Mouse (Mus musculus) right cerebral cortex, adult 2 months (tissue): ENCODE measurements around the gene Gm37240.

ENCODE experiments used
- DNase-seq, 2 experiments: peaks; one replicate each; pipeline ENCODE4 v3.0.0; 2021 to 2022; ENCODE audit warnings: low spot score in 2 of 2

Gene Gm37240

DNA sequence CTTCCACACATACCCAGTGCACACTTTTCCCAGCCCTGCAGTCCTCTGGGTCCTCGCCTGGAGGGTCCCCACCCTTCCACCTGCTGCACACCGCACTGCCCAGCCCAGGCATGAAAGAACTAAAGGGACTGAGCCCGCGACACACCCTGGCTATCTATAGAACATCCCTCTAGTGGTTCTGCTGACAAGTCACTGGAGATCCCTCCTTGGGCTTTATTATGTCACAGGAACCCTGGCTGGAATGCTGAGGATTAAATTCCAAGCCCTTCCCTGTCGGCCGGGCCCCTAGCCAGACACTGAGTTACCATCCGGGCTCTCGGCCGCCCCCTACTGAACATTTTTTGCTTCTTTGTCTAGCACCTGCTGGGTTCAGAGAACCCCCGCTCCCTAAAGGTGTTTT is 612.2 kb downstream of the Gm37240 start:
- no peak for DNase-seq

DNA sequence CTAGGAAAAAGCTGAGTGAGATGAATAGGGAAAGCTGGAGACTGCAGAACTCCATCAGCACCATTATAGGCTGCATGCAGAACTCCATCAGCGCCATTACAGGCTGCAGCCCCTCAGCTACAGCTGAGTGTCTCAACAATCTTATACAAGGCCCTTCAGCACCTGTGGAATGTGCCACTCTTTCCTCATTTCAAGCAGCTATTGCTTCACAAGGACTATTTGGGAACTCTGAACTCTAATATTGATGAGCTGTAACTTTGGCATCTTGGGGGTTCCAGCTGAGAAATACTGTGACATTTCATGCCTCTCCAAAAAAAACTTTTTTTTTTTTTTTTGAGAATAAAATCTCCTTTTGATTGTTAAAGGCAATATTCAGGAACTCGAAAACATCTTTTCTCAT is 615.8 kb downstream of the Gm37240 start:
- DNase-seq, result no peak

GRCm38 (mm10) chr3:85264963-85265362 is 622.4 kb downstream of the Gm37240 start:
- DNase-seq, result peak in 1 of 2 experiments; percentile 37

DNA sequence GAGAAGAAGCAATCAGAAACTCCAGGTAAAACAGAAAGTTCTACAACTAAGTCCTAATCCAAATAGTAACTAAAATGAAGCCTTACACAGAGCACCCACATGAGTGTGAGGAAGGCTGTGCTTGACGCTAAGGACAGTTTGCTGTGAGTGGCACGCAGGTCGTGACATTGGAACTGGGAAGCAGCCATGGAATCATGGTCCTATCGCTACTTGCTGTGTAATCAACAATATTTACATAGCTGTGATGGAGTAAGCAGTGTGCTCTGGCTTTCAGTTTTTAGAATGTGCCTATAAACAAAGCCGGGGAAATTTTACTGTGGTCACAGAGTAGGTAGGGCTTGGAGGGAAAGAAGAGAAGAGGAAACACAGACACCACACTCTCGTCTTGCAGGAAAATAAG is 622.8 kb downstream of the Gm37240 start:
- no peak for DNase-seq

- DNase-seq, result no peak
These were observed 632.8 kb downstream of the Gm37240 start for GRCm38 (mm10) chr3:85254526-85254925.

DNA sequence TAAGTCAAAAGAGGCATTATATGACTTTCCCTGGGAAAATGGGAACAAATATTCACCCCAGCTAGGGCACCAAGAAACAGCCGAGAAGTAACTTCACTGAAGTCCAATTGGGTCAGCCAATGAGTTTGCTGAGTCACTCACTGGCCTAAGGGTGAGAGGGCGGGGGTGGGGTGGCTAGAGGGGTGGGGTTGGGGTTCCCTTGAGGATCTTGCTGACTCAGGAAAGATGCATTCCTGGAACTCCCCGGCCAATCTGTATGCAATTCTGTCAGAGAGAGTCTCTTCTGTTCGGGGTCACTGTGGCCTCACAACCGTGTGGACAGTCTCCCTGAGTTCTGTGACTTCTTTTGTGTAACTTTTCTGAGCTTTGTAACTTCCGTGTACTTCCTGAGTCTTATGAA is 635.7 kb downstream of the Gm37240 start:
- no peak for DNase-seq

- no peak for DNase-seq
These were observed 641.2 kb downstream of the Gm37240 start for GRCm38 (mm10) chr3:85246131-85246530.

DNA sequence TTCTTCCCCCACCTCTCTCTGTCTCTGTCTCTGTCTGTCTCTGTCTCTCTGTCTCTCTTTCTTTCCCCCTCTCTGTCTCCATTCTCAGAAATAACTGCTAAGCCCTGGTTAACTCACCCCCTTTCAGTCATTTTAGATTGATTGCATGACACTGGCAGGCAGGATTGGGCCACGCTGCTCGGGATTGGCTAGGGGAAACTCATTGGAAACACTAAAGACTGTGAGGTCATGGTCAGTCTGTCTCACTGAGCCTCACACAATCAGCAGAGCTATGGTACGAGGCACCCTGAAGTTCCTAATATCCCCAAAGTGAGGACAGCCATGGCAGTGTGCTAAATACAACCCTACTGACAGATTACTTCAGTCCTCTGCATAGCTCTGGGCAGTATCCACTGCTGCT is 650.8 kb downstream of the Gm37240 start:
- DNase-seq, result no peak

- no peak for DNase-seq
These were observed 654.5 kb downstream of the Gm37240 start for GRCm38 (mm10) chr3:85232846-85233245.

DNA sequence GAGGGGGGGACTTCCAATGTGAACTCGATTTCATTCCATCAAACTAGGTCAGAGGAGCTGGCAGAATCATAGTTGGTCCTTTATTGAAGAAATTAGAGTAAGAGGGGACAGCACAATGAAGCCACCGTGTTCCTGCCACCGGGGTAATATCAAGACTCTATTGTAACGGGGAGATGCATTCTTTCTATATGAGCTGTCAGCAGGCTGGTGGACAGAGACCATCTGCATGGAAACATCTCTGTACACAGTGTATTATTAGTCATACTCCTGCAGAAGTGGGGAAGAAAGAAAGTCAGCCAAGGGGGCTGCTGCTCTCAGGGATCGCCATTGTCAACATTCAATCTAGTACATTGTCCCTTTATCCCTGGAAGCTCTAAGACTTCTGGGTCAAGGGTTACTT is 665.3 kb downstream of the Gm37240 start:
- no peak for DNase-seq

GRCm38 (mm10) chr3:85214926-85215325 is 672.4 kb downstream of the Gm37240 start:
- no peak for DNase-seq

DNA sequence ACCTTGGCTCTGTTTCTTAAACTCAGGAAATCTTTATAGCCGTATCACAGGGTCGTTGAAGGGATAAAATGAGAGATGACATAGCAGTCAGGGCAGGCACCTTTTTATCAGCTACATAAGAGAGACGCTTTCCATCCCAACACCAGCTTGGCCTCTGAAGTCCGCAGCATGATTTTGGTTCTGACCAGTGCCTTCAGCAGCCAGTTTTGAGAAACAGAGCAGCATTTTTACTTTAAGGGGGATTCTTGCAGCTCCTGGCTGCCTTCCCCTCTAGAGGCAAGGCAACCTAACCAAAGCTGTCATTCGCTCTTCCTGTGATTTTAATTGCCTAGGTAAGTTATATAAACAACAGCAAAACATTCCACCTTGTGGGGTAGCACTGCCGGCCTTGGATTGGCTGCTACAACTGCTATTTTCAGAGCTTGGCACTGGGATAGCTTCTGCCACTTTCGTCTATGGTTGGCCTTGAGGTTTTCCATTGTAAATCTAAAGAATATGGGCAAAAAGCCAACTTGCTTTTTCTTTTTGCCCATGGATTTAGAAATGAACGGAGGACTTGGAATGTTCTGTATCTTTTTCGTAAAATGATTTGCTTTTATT is 674.5 kb downstream of the Gm37240 start:
- DNase-seq, result no peak

- no peak for DNase-seq
These were observed 677.2 kb downstream of the Gm37240 start for GRCm38 (mm10) chr3:85209887-85210844.

DNA sequence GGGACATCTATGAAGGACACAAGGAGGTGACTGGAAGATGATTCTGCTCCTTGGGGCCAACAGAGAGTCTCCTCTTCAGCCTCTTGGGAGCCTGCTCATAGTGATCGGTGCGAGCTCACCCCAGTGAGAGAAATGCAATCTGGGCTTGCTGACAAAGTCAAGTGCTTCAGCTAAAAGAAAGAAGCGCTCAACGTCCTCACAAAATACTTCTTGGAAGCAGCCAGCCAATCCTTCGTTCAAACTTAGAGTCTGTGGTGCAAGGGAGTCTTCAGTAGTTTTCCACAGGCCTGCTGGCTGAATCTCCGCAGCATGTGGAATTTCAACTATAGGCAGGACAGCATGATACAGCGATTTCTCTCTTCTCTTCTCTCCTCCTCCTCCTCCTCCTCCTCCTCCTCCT is 680.8 kb downstream of the Gm37240 start:
- peak in 1 of 2 experiments; percentile 31 for DNase-seq

GRCm38 (mm10) chr3:85205911-85206310 is 681.4 kb downstream of the Gm37240 start:
- no peak for DNase-seq

DNA sequence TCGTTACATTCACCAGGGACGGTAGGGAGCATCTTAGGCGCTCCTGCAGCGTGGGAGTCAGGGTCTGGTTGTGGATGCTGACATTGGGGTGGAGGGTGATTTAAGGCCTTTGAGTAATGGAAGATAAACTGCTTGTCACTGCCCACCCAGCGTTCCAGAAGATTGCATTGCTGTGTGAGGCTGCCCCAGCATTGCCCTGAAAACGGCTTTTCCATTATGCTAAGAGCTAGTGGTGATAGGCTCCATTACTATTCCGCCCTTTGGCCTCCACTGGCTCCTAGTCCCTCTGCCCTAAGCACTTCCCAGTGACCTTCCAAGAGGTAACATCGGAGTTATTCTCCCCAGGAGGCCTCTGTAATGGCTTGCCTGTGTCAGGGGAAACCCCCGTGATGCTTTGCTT is 683.7 kb downstream of the Gm37240 start:
- DNase-seq, result no peak

GRCm38 (mm10) chr3:85202726-85203125 is 684.6 kb downstream of the Gm37240 start:
- DNase-seq, result no peak

GRCm38 (mm10) chr3:85201785-85202184 is 685.5 kb downstream of the Gm37240 start:
- peak in 1 of 2 experiments; percentile 46 for DNase-seq

DNA sequence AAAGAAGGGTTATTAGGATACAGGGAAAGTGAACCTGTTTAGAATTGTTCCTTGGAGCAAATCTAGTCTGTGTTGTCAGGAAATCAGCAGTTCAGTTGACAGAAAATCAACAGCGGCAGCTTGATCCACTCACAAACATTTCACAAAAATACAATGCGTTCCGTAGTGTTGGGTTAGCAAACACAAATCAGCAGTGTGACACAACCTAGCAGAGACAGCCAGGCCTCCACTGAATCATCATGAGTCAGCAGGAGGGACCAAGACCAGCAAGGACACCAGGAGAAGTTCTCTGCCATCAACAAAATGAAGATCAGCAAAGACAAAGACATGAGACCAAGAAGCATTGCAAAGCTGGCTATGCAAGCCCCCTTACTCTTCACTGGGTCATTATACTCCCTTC is 688.8 kb downstream of the Gm37240 start:
- DNase-seq, result no peak

DNA sequence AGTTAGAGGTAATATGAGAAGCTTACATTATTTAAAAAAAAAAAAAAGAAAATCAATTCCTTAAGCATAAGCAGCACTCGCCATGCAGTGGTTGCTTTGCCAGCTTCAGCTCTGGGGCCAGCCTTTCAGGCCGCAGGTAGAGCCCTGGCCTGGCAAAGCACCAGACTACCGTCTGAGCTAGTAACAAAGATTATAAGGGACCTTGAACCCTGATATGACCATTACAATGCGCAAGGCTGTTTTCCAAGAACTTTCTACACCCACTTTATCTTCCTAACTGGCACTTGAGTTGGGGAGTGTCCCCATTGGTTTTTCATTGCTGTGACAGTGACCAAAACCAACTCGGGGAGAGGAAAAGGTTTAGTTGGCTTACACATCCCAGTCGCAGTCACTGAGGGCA is 690.2 kb downstream of the Gm37240 start:
- no peak for DNase-seq

DNA sequence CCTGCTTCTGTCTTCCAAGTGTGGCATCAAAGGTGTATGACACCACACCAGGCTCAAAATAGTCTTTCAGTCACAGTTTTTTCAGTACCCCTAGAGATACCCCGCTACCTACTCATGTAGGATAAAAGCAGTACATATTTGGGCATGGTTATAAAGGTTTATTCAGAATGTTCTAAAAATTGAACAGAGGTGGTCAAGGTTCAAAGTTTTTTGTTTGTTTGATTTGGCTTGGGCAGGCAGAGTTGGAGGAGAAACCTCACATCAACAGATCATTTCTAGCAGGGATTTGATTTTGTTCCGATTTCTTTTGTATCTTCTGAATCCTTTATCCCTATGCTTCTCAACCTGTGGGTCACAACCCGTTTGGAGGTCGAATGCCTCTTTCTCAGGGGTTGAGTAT is 690.7 kb downstream of the Gm37240 start:
- DNase-seq, result no peak

DNA sequence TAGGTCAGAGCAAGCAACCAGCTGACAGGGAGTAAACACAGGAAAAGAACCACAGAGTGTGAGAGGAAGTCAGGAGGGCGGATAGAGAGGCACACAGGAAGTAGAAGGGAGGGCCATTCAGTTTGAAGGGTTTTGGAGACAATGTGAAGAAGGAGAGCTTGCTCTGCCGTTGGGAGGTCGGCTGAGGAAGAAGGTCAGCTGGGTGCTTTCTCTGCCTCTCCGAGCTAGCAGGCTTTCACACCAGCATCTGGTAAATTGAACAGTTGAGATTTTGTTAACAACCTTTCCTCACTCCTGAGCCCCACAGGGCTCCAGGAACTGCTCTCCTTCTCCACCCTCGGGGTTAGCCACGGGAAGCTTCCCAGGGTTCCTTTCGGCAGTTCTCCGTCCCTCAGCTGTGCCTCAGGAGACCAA is 692.2 kb downstream of the Gm37240 start:
- no peak for DNase-seq

DNA sequence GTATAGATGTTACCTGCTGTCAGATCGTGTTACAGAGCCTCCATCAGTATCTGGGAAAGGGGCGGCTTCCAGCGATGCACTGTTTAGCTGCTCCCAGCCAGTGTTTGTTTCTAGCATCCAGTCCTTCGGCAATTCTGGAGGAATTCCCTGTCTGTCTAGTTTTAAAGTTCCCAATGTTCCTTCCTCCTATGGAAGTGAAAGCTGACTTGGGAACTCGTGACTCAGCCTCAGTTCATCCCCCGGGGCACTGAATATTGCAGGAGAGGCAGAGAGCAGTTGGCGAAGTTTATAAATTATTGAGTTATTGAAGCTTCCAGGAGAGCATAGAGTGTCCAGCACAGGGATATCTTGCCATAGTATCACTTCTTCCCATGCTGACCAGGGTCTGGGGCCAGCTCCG is 697.5 kb downstream of the Gm37240 start:
- no peak for DNase-seq
